Mouse (Mus musculus): ENCODE measurements around the gene Slc38a7. TPM values are rescaled to one million over a fixed set of nuclear protein-coding genes. Genes with fewer than 3 reads are reported as not detected.
"Not testable (repeated sequence)": the region's sequence is repeated elsewhere in the genome, so short reads cannot be mapped to it uniquely, and the experiment has no call there.

Slc38a7 gene
- polyA plus RNA-seq, 1 experiment from 2014 or later, result 22.7 TPM

DNA sequence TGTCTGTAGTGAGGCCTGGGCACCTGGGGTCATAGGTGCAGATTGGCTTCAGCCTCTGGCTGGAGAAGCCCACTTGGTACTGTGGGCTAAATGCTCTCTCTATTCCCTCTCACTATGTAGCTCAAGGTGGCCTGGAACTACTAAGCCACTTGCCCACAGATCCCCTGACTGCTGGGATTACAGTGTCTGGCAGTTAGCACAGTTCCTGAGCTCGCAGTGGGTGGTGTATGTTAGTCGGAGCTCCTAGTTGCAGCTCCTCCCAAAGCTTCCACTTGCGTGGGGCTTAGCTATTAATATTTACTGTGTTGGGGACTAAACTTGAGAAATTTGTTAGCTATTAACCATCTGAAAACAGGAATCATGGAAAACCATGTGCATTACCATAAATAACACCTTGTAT is 28.2 kb upstream of the Slc38a7 start:
- H3K27me3 ChIP-seq, result no peaks in the 10 kb centered on the region
- no peak overlapping the region for H3K9ac ChIP-seq (replicated peaks)
- peaks cover 32% of the 10 kb centered on the region for H3K4me1 ChIP-seq (replicated peaks)
- H3K36me3 ChIP-seq, result peaks cover 11% of the 10 kb centered on the region
- no peak overlapping the region for H3K27ac ChIP-seq
- WGBS, result 98% methylated on average over 3 of the region's 3 CpGs
- no peak overlapping the region for H3K4me2 ChIP-seq (replicated peaks)
- ATAC-seq, result no peak
- no peaks in the 10 kb centered on the region for H3K9me3 ChIP-seq
- no peak overlapping the region for H3K4me3 ChIP-seq (replicated peaks)

DNA sequence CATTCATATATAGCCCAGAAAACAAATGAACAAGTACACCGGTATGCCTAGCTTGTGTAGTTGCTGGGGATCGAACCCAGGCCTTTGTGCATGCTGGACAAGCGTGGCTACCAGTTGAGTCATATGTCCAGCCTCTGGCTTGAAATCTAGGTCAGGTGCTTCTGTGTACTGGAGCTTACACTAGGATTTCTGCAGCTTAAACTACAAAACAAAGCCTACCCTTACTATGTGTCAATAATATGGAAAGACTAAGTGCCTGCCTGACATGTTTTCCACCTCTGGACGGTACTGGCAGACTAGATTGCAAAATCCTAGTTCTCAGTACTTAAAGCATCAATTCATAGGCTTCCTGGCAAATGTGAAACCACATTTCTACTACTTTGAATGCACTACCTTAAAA is 26.5 kb upstream of the Slc38a7 start:
- Histone ChIP-seq H3K36me3 (peaks cover 26% of the 10 kb centered on the region), H3K27me3 (no peaks in the 10 kb centered on the region), H3K9me3 (no peaks in the 10 kb centered on the region), H3K9ac (replicated peaks) (no peak overlapping the region), H3K4me2 (replicated peaks) (no peak overlapping the region), H3K27ac (no peak overlapping the region), H3K4me3 (replicated peaks) (no peak overlapping the region), H3K4me1 (replicated peaks) (peaks cover 19% of the 10 kb centered on the region)
- ATAC-seq, result no peak
- 90% methylated on average over 4 of the region's 4 CpGs for WGBS

GRCm38 (mm10) chr8:95878176-95878962 is 25.0 kb upstream of the Slc38a7 start:
- H3K9ac ChIP-seq (replicated peaks), result peak overlapping the region; percentile 44
- H3K4me3 ChIP-seq (replicated peaks), result peak overlapping the region; percentile 26
- peaks cover 17% of the 10 kb centered on the region for H3K4me1 ChIP-seq (replicated peaks)
- H3K9me3 ChIP-seq, result 0 out of 2 replicates have a peak, but pooled peaks cover 2% of the 10 kb centered on the region
- H3K27me3 ChIP-seq, result no peaks in the 10 kb centered on the region
- 35% methylated on average over 12 of the region's 12 CpGs for WGBS
- peak; percentile 87 for ATAC-seq
- H3K4me2 ChIP-seq (replicated peaks), result peak overlapping the region; percentile 44
- H3K36me3 ChIP-seq, result peaks cover 40% of the 10 kb centered on the region
- H3K27ac ChIP-seq, result peak overlapping the region; percentile 74

- Histone ChIP-seq H3K4me2 (replicated peaks) (no peak overlapping the region), H3K9ac (replicated peaks) (no peak overlapping the region), H3K9me3 (0 out of 2 replicates have a peak, but pooled peaks cover 2% of the 10 kb centered on the region), H3K4me1 (replicated peaks) (peaks cover 17% of the 10 kb centered on the region), H3K27me3 (no peaks in the 10 kb centered on the region), H3K27ac (no peak overlapping the region), H3K36me3 (peaks cover 71% of the 10 kb centered on the region), H3K4me3 (replicated peaks) (no peak overlapping the region)
- ATAC-seq, result no peak
- WGBS, result 97% methylated on average over 7 of the region's 7 CpGs
Observed at GRCm38 (mm10) chr8:95875270-95875669, 21.9 kb upstream of the Slc38a7 start.

GRCm38 (mm10) chr8:95871690-95872089 is 18.4 kb upstream of the Slc38a7 start:
- no peaks in the 10 kb centered on the region for H3K4me1 ChIP-seq (replicated peaks)
- no peak overlapping the region for H3K27ac ChIP-seq
- H3K36me3 ChIP-seq, result peaks cover 97% of the 10 kb centered on the region
- no peak overlapping the region for H3K4me3 ChIP-seq (replicated peaks)
- no peak for ATAC-seq
- H3K9me3 ChIP-seq, result 0 out of 2 replicates have a peak, but pooled peaks cover 2% of the 10 kb centered on the region
- no peak overlapping the region for H3K4me2 ChIP-seq (replicated peaks)
- H3K9ac ChIP-seq (replicated peaks), result no peak overlapping the region
- H3K27me3 ChIP-seq, result no peaks in the 10 kb centered on the region
- WGBS, result 92% methylated on average over 16 of the region's 16 CpGs

DNA sequence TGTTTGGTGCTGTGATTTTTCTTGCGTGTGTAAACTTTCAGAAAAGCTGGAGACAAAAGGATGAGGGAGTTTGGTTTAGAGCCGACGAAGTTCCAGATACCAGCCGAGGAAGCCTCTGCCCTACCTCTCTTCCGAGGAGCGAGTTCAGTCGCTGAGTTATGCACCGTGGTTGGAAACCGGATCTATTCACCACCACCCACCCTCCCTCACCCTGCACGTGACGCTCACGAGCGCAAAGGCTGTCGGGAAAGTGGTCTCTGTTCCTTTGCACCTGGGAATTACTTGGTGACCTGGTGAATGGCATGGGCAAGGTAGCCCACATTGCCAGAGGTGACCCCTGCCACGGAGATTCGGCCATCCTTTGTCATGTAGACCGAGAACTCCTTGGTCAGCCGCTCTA is 11.5 kb upstream of the Slc38a7 start:
- not testable (repeated sequence) for H3K4me2 ChIP-seq (replicated peaks); H3K9ac ChIP-seq (replicated peaks); H3K27ac ChIP-seq; ATAC-seq; H3K4me1 ChIP-seq (replicated peaks); H3K4me3 ChIP-seq (replicated peaks); H3K9me3 ChIP-seq; H3K27me3 ChIP-seq
- WGBS, result 96% methylated on average over 18 of the region's 18 CpGs
- H3K36me3 ChIP-seq, result peaks cover 58% of the 10 kb centered on the region

GRCm38 (mm10) chr8:95863761-95864440 is 10.6 kb upstream of the Slc38a7 start:
- not testable (repeated sequence) for H3K9me3 ChIP-seq; H3K27ac ChIP-seq; H3K4me3 ChIP-seq (replicated peaks); H3K27me3 ChIP-seq; ATAC-seq; H3K4me1 ChIP-seq (replicated peaks); H3K4me2 ChIP-seq (replicated peaks); H3K9ac ChIP-seq (replicated peaks)
- 86% methylated on average over 11 of the region's 11 CpGs for whole genome bisulfite sequencing
- peaks cover 49% of the 10 kb centered on the region for H3K36me3 ChIP-seq

GRCm38 (mm10) chr8:95854174-95854573 is 835 bp upstream of the Slc38a7 start:
- no peaks in the 10 kb centered on the region for H3K9me3 ChIP-seq
- H3K4me2 ChIP-seq (replicated peaks), result no peak overlapping the region
- H3K4me3 ChIP-seq (replicated peaks), result no peak overlapping the region
- no peaks in the 10 kb centered on the region for H3K36me3 ChIP-seq
- no peak overlapping the region for H3K9ac ChIP-seq (replicated peaks)
- peaks cover 11% of the 10 kb centered on the region for H3K4me1 ChIP-seq (replicated peaks)
- H3K27ac ChIP-seq, result no peak overlapping the region
- H3K27me3 ChIP-seq, result no peaks in the 10 kb centered on the region
- 88% methylated on average over 6 of the region's 6 CpGs for WGBS
- ATAC-seq, result no peak

- 80% methylated on average over 4 of the region's 4 CpGs for WGBS
Observed at GRCm38 (mm10) chr8:95852290-95852689, 1.0 kb downstream of the Slc38a7 start.

DNA sequence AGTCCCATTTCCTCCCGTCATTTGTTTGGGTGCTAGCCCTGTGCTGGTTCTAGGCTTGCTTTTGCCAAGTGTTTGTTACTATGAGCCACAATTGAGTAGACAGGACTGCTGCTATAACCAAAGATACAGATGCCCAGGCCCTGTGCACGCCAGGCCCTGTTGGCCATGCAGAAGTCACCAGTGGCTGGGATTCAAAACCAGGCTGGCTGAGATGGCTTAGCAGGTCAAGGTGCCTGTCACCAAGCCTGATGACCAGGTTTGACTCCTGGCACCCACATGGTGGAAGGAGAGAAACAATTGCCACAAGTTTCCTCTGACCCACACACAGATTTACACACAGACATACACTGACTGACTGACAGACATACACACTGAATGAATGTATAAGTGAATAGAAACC is 3.0 kb downstream of the Slc38a7 start:
- H3K4me2 ChIP-seq (replicated peaks), result no peak overlapping the region
- H3K9me3 ChIP-seq, result no peaks in the 10 kb centered on the region
- H3K27me3 ChIP-seq, result no peaks in the 10 kb centered on the region
- H3K36me3 ChIP-seq, result peaks cover 17% of the 10 kb centered on the region
- 90% methylated on average over 2 of the region's 2 CpGs for WGBS
- H3K4me3 ChIP-seq (replicated peaks), result no peak overlapping the region
- no peak for ATAC-seq
- H3K27ac ChIP-seq, result no peak overlapping the region
- no peak overlapping the region for H3K9ac ChIP-seq (replicated peaks)
- peaks cover 11% of the 10 kb centered on the region for H3K4me1 ChIP-seq (replicated peaks)

More at GRCm38 (mm10) chr8:95852290-95852689, 1.0 kb downstream of the Slc38a7 start:
- Histone ChIP-seq H3K9me3 (no peaks in the 10 kb centered on the region), H3K36me3 (peaks cover 9% of the 10 kb centered on the region), H3K4me2 (replicated peaks) (peak overlapping the region; percentile 82), H3K27me3 (no peaks in the 10 kb centered on the region), H3K9ac (replicated peaks) (peak overlapping the region; percentile 82), H3K27ac (no peak overlapping the region), H3K4me3 (replicated peaks) (peak overlapping the region; percentile 77), H3K4me1 (replicated peaks) (peaks cover 11% of the 10 kb centered on the region)
- ATAC-seq, result no peak

DNA sequence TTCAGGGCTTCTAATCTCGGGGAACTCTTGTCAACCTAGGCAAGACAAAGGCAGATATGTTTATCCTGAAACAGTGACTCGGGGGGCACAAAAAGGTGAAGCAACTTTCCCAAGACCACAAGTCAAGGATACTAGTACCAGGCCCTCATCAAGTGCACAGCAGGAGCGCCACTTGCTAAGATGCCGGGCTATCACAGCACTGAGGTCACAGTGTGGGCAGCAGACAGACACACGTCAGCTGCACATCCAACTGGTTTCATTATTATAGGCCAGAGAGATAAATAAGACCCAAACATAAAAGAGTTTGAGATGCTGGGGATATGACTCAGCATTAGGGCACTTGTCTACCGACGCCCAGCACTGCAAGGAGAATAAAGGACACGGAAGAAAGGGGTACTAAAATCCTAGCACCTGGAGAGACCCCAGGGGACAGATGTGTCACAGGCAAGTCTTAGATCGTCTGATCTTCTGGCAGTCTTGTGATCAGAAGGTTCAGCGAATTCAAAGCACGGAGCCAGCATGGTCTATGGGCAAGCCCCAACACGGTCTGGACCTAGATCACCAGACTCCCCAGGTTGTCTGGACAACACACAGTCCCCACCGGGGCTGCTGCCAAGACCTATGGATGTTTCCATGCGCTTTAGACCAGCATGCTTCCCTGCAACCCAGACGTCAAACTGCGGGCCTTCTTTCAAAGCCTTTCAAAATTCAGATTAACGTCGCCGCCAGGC is 4.4 kb downstream of the Slc38a7 start:
- 93% methylated on average over 19 of the region's 19 CpGs for WGBS
- Histone ChIP-seq H3K27me3 (no peaks in the 10 kb centered on the region), H3K27ac (no peak overlapping the region), H3K9ac (replicated peaks) (no peak overlapping the region), H3K4me1 (replicated peaks) (peaks cover 11% of the 10 kb centered on the region), H3K36me3 (peaks cover 32% of the 10 kb centered on the region), H3K4me3 (replicated peaks) (no peak overlapping the region), H3K9me3 (no peaks in the 10 kb centered on the region), H3K4me2 (replicated peaks) (no peak overlapping the region)
- ATAC-seq, result no peak

DNA sequence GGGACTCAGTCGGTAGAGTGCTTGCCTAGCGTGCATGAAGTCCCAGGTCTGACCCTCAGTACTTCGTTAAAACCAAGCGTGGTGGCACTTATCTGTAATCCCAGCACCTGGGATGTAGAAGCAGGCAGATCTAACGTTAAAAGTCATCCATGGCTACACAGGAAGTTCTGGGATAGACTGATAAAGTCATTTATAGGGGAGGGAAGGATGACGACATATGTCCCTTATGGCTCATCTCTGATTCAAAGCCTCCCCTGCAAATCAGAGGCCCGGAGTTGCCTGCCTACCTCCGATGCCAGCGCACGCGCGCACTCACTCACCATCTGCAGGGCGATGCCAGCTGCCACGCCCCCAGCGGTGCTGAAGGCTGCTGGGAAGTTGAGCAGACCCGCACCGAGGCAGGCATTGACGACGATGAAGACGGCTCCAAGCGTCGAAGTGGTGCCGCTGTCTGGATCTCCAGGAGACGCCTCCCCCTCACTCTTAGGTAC is 5.2 kb downstream of the Slc38a7 start:
- no peak overlapping the region for H3K4me2 ChIP-seq (replicated peaks)
- WGBS, result 75% methylated on average over 24 of the region's 24 CpGs
- H3K4me1 ChIP-seq (replicated peaks), result peaks cover 11% of the 10 kb centered on the region
- no peaks in the 10 kb centered on the region for H3K27me3 ChIP-seq
- ATAC-seq, result no peak
- H3K4me3 ChIP-seq (replicated peaks), result no peak overlapping the region
- no peaks in the 10 kb centered on the region for H3K9me3 ChIP-seq
- no peak overlapping the region for H3K27ac ChIP-seq
- H3K9ac ChIP-seq (replicated peaks), result no peak overlapping the region
- H3K36me3 ChIP-seq, result peaks cover 39% of the 10 kb centered on the region
